Mouse (Mus musculus): ENCODE data around the gene Lrrc8c.

The Lrrc8c gene

GRCm38 (mm10) chr5:105545126-105545525 is 25.9 kb downstream of the Lrrc8c start:
- no peak for ATAC-seq (ENCODE audit: insufficient number of reproducible peaks, low FRiP score, low TSS enrichment)

GRCm38 (mm10) chr5:105547115-105547514 is 27.9 kb downstream of the Lrrc8c start:
- no peak for ATAC-seq (ENCODE audit: insufficient number of reproducible peaks, low FRiP score, low TSS enrichment)

- no peak for ATAC-seq (ENCODE audit: insufficient number of reproducible peaks, low FRiP score, low TSS enrichment)
These were observed 32.6 kb downstream of the Lrrc8c start for GRCm38 (mm10) chr5:105551808-105552207.

- ATAC-seq (ENCODE audit: insufficient number of reproducible peaks, low FRiP score, low TSS enrichment) = no peak
These were observed 37.1 kb downstream of the Lrrc8c start for GRCm38 (mm10) chr5:105556291-105556690.

GRCm38 (mm10) chr5:105557346-105557745 is 38.2 kb downstream of the Lrrc8c start:
- no peak for ATAC-seq (ENCODE audit: insufficient number of reproducible peaks, low FRiP score, low TSS enrichment)

GRCm38 (mm10) chr5:105557777-105558240 is 38.6 kb downstream of the Lrrc8c start:
- no peak for ATAC-seq (ENCODE audit: insufficient number of reproducible peaks, low FRiP score, low TSS enrichment)

- ATAC-seq (ENCODE audit: insufficient number of reproducible peaks, low FRiP score, low TSS enrichment) = no peak
These were observed 39.3 kb downstream of the Lrrc8c start for GRCm38 (mm10) chr5:105558517-105558916.

- ATAC-seq (ENCODE audit: insufficient number of reproducible peaks, low FRiP score, low TSS enrichment) = no peak
These were observed 42.7 kb downstream of the Lrrc8c start for GRCm38 (mm10) chr5:105561926-105562325.

GRCm38 (mm10) chr5:105564761-105565160 is 45.6 kb downstream of the Lrrc8c start:
- ATAC-seq (ENCODE audit: insufficient number of reproducible peaks, low FRiP score, low TSS enrichment) = no peak

GRCm38 (mm10) chr5:105565824-105566223 is 46.6 kb downstream of the Lrrc8c start:
- ATAC-seq (ENCODE audit: insufficient number of reproducible peaks, low FRiP score, low TSS enrichment) = no peak

GRCm38 (mm10) chr5:105566852-105567412 is 47.7 kb downstream of the Lrrc8c start:
- ATAC-seq (ENCODE audit: insufficient number of reproducible peaks, low FRiP score, low TSS enrichment) = no peak

- ATAC-seq (ENCODE audit: insufficient number of reproducible peaks, low FRiP score, low TSS enrichment) = no peak
These were observed 49.0 kb downstream of the Lrrc8c start for GRCm38 (mm10) chr5:105568043-105568747.

- no peak for ATAC-seq (ENCODE audit: insufficient number of reproducible peaks, low FRiP score, low TSS enrichment)
These were observed 50.0 kb downstream of the Lrrc8c start for GRCm38 (mm10) chr5:105569168-105569567.

GRCm38 (mm10) chr5:105572160-105572692 is 53.0 kb downstream of the Lrrc8c start:
- no peak for ATAC-seq (ENCODE audit: insufficient number of reproducible peaks, low FRiP score, low TSS enrichment)

- no peak for ATAC-seq (ENCODE audit: insufficient number of reproducible peaks, low FRiP score, low TSS enrichment)
These were observed 53.7 kb downstream of the Lrrc8c start for GRCm38 (mm10) chr5:105572876-105573275.

- ATAC-seq (ENCODE audit: insufficient number of reproducible peaks, low FRiP score, low TSS enrichment) = no peak
These were observed 55.6 kb downstream of the Lrrc8c start for GRCm38 (mm10) chr5:105574835-105575234.

GRCm38 (mm10) chr5:105575839-105576238 is 56.7 kb downstream of the Lrrc8c start:
- ATAC-seq (ENCODE audit: insufficient number of reproducible peaks, low FRiP score, low TSS enrichment) = 0 out of 2 replicates have a peak, but pooled peaks have one; percentile 10

- no peak for ATAC-seq (ENCODE audit: insufficient number of reproducible peaks, low FRiP score, low TSS enrichment)
These were observed 61.7 kb downstream of the Lrrc8c start for GRCm38 (mm10) chr5:105580909-105581308.

- no peak for ATAC-seq (ENCODE audit: insufficient number of reproducible peaks, low FRiP score, low TSS enrichment)
These were observed 66.7 kb downstream of the Lrrc8c start for GRCm38 (mm10) chr5:105585929-105586328.

- ATAC-seq (ENCODE audit: insufficient number of reproducible peaks, low FRiP score, low TSS enrichment) = no peak
These were observed 67.5 kb downstream of the Lrrc8c start for GRCm38 (mm10) chr5:105586655-105587054.

- no peak for ATAC-seq (ENCODE audit: insufficient number of reproducible peaks, low FRiP score, low TSS enrichment)
These were observed 68.3 kb downstream of the Lrrc8c start for GRCm38 (mm10) chr5:105587471-105587870.

GRCm38 (mm10) chr5:105588683-105589082 is 69.5 kb downstream of the Lrrc8c start:
- no peak for ATAC-seq (ENCODE audit: insufficient number of reproducible peaks, low FRiP score, low TSS enrichment)
